Mouse (Mus musculus) heart, adult 8-10 months (tissue): ENCODE measurements at regions not wholly inside any gene's neighbourhood (a gene's known extent, or its start where the extent isn't known, plus 50 kb on each side); places are given as distances from the start of the nearest gene placed in this dataset.

Source experiments
- DNase-seq: peaks from one replicate; pipeline ENCODE4 v3.0.0; 2022; ENCODE audit warnings: low spot score

DNA sequence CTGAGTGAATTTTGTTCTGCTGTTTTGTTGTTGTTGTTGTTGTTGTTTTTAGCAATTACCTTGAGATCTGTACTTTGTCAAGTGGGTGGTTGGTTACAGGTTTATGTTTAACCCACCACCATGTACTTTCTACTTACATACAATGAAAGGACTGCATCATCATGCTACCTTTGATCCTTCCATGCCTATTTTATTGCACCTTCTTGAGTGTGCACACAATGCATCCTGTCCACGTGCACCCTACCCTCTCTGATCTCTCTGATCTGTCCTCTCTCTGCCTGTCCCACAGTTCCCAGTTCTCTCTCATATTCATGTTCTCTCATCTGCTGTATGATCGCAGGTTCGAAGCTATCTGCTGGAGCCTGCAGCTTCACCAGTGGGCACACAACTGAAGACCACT lies 59.9 kb upstream of the Gas1 start:
- no peak for DNase-seq

DNA sequence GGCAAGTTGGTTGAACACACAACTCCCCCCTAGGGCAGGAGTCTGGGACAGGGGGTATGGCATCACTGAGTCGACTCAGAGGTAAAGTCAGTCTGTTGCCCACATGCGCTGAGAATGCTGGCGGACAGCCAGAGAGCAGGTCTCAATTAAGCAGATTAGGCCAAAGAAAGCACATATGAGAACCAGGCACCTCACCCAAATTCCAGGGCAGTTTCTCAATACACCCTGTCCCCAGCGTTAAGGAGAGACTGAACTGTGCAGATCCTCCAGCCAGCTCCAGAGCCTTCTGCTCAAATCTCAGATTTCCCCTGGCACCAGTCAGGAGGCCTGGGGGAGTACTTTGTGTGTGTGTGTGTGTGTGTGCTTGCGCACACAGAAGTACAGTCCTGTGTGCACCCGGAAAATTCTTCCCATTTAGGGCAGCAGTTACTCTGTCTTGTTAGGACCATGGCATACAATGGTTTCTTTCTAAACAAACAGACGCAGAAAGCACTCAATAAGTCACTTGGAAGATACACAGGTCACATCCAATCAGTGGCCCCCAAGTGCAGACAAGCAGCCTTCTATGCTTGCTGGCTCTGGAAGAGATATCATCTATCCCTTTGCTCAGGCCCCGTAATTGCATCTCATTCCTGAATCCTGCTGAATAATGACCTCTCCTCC lies 65.4 kb upstream of the Gas1 start:
- DNase-seq = no peak

DNA sequence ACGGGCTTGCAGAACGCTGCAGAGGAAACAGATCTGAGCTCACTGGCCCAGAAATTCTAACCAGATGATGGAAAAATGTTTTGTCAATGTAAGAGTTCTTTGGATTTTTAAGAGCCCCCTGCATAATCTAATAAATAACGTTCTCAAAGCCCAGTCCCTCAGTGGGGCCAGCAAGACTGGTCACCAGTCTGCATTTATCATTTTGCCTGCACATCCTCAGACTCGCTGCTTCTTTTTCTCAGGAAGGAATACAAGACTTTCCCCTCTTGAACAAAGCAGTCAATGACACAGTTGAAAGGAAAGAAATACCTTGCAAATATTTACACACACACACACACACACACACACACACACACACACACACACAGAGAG lies 65.9 kb upstream of the Gas1 start:
- DNase-seq = no peak

DNA sequence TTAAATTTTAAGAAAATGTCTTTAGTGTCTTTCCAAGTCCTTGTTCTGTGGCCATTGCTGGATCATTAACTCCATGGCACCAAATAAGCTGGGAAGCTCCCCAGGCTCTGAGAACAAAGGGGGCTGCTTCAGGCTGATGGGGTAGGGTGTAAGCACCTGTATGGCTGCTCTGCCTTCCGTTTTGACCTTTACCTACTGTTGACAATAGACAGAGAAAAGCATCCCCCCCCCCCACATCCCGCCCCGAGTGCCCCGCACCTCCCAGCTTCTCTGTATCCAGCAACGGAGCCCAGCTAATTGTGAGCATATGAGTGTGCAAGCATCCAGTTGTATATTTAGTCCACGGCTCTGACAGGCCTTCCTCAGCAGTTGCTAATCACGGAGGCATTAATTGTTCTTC lies 78.0 kb upstream of the Gas1 start:
- DNase-seq = no peak

DNA sequence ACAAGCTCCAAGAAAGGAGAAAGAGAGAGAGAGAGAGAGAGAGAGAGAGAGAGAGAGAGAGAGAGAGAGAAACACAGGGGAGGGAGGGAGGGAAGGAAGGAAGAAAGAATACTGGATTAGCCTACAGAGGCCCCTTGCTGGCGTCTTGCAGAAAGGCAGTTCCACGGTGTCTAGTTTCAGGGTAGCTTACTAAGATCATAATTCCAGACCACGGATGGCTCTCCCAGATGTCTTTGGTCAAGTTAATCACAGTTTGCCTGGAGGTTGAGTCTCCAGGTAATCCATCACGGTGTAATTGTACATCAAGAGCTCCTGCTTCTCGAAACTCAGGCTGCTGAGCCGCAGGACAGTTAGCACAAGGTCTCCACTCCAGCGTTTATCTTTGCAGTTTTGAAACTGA lies 78.5 kb upstream of the Gas1 start:
- DNase-seq = no peak

DNA sequence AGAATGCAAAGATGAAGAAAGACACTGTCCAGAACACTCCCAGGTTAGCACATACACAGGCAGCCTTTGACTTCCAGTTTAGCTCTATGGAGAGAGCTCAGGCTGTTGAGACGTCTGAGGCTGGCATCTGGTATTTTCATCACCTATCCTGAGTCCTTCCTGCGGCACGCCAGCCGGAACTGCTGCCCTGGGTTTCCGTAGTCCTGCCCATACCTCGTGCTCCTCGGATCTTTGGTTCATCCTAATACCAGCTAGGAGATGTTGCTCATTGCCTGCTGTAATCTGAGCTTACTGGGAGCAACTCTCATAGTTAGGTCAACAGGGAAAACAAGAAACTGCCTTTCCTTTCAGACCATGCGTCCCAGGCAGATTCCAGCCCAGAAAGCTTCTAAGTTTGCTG lies 79.8 kb upstream of the Gas1 start:
- DNase-seq = no peak

DNA sequence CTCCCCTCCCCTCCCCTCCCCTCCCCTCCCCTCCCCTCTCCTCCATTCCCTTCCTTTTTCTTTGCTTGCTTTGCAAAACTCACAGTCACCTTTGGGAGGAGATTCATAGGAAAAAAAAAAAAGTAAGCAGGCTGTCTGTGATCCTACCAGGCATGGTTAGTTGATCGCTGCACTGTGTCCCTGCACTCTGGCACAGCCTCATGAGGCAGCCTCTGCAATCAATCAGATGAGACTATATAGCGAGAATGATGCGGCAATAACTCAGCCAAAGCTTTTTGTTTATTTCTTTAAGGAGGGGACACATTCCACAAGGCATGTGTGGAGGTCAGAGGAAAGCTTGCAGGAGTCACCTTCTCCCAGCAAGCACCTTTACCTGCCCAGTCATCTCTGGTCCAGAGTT lies 80.7 kb upstream of the Gas1 start:
- no peak for DNase-seq

DNA sequence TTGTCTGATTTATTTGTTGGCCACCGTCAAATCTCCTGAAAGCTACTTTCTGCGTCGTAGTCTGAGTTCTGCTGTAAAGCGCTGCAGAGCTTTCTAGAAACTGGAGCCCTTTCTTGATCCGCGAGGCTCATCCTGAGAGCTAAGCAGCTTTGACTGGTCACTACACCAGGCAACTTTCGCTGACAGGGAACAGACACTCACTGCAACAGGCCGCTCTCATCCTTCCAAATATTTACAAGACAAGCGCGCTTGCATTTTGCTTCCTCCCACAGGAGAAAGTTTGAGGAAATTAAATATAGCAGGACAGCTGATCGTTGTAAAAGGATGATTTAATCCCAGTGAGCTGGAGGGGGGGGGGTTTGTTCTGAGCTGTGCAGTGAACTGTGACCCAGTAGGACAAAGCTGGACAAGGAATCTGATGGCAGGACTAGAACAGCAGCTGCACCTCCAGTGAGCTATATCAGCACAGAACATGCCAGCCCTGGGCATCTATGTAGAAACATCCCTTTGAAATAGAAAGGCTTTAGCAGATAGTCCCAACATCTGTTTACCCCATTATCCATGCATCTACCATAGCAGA lies 85.4 kb upstream of the Gas1 start:
- no peak for DNase-seq

DNA sequence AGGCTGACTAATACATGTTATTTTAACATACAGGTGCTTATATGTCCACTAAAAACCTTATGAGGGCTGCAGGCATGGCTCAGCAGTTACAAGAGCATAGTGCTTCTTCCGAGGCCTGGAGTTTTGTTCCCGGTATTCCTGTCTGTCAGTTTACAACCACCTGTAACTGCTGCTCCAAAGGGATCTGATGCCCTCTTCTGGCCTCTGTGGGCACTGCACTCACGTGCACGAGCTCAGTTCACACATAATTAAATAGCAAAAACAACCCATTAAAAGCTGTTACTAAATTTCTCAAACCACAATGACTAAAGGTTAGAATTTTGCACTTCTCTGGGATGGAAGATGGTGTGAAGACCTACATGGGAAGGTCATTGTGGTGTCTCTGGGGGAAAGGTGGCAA lies 87.3 kb upstream of the Gas1 start:
- no peak for DNase-seq

DNA sequence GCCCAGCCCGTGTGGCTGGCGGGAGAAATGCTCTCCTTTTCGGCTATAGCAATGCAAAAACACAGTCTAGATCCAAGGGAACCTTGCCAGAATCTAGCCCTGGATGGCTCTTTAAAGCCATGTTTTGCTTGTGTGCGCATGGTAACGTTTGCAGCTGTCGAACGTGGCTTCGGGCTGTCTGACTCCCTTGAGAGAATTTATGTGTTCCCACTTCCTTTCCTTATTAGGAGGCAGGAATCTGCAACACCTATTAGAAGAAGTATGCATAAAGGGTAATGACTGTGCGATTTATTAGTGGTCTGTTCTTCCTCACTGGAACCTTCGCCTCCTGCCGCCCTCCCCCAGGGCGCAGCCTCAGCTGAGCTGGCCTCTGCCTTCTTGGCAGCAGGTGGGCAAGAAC lies 90.4 kb upstream of the Gas1 start:
- DNase-seq = peak; percentile 45

DNA sequence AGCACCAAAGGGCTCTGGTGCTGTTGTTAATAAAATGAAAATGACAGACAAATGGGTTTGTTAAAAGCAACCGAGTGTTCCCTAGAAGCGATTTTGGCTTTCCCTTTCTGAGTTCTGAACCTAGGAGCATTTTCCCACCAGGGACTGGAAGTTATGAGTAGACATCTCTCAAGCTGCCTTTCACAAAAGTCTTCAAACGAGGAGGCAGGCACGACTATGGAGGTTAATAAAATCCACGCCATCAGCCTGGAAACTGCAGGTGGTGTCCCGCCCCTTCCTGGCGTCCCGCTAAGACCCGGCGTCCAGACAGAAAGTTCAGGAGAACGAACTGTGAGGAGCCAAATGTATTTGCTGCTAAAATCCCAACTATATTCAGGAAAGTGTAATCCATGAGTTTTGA lies 91.1 kb upstream of the Gas1 start:
- no peak for DNase-seq

DNA sequence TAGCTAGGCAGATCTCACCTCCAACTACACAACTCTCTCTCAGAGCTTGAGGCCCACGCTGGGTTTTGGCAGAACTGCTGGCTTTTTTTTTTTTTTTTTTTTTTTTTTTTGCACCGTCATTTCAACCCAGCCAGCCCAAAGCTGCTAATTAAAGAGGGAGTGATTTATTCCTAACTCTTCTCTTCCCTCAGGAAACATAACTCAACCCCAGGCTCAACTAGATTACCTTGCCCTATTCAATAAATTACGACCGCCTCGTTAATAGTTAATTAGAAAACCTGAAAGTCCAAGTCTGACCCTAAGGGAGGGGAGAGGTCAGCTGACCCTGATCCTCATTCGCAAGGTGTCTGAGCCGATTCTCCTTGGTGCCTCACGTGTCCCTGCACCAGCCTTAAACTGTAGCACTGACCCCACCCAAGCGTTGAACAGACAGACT lies 92.3 kb upstream of the Gas1 start:
- no peak for DNase-seq

DNA sequence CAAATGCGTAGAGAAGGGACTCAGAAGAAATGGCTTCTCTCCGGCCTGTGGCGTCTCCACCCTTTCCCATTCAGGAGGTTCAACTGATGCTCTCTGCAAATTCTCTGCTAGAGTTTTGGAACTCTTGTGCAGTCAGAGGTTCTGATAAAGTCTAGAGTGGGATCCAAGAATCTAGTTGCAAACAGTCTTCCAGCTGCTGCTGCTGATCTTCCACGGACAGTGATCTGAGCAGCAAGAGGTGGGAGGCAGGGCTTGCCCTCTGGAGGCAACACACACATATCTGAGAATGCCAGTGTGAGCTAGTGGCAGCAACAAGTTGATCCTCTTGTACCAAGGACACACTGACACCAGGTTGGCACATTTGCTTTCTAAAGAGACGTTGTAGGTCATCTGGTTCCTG lies 93.4 kb upstream of the Gas1 start:
- no peak for DNase-seq

DNA sequence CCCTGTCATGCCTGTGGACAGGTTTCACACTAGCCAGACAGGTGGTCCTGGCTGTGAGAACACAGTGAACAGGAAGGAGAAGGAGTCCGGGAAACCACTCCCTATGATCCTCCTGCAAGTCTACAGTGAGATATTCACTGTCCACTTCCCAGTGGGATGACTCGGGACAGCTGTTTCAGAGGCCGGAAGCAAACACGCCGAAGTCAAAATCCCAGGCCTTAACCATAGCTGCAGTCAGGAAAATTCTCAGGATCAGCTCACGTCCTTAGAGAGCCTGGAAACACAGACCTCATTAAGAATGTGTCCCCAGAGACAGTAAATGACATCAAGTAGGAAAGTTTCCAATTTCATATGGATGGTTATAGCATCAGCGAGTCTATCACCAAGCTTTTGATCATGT lies 96.2 kb upstream of the Gas1 start:
- DNase-seq = no peak

DNA sequence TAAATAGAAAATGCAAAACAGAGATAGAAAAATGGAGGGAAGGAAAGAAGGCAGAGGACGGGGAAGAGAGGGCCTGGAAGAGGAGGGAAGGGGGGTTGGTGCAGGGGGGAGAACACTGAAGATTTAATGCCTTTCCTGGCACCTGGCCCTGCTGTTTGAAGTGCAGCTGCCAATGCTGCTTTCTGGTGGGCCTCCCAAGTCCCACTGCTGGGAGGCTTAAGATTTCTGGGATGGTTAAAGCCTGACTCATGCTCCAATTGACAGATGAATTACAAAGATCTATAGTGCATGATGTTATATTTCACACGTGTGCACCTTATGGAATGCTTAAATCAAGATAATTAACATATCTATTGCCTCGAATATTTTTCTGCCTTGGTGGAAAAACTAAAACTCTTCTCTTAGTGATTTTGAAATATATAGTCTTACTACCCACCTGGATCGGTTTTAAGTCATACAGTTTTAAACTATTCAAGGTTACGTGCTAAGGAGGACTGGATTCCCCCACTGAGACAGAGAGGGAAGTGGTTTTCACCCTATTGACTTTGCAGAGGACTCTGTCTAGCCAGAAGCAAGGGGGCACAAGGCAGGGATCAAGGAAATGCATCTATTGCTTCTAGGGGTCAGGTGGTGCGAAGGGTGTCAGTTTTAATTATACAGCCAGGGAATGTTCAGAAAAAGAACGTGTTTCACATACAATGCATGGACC lies 105.5 kb upstream of the Gas1 start:
- DNase-seq = no peak

DNA sequence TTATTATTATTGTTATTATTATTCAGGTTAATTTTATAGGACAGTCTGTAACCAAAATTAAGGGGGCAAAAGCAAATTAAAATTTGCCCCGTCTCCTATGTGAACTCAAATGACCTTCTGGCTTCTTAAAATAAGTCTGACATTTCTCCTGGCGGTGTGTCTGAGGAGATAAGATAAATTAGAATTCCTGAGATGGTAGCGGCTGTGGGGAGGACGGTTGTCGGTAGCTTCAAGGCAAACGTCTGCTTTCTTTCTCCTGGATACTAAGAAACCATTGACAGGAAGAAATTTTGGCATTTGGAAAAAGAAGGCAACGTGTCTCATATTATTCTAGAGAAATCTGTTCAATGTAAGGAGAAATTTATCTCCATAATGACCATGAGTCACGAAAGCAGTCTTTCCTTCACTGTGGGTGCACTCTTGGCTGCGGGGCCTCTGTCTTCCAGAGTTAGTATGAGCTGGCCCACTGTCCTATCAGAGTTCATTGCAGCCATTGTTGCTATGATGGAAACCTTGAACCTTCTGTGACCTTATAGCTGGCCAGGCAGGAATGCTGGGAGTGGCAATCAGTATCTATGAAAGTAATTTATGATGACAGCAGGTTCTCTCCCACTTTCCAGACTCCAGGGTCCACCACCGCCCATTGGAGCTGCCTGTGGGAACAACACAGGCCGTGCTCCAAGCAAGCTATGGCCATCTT lies 109.5 kb upstream of the Gas1 start:
- DNase-seq = no peak

DNA sequence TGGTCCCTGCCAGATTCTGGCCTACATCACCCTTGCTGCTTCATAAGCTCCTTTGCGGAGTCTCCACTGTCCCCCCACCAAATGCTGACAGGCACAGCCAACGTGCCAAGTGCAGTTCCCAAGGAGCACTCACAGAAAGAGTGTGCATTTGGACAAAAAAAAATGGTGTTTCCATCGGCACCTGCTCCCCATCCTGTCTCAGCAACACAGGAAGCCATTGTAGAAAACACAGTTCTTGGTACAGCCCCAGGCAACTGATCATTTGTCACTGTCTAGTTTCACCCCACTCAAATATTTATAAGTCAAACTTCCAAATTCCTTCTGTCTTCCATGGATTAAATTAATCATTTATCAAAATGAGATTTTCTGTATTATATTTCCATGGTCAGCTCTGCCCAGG lies 112.5 kb upstream of the Gas1 start:
- no peak for DNase-seq

DNA sequence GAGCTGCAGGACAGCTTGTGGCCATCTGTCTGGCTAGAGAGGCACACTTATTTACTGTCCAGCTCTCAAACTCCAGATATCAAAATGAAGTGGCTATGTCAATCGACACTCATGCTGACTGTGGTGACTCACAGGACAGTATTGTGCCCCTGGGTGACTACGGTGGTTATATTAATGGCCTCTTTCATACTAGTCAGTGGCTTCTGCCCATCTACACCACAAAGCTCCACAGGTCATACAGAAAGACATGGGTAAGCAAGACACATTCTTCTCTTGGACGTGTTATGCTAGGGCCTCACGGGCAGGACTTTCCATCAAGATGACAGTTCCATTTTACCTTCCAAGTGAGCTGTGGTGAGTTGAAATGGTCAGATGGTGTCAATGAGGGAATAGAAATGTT lies 113.7 kb upstream of the Gas1 start:
- no peak for DNase-seq

DNA sequence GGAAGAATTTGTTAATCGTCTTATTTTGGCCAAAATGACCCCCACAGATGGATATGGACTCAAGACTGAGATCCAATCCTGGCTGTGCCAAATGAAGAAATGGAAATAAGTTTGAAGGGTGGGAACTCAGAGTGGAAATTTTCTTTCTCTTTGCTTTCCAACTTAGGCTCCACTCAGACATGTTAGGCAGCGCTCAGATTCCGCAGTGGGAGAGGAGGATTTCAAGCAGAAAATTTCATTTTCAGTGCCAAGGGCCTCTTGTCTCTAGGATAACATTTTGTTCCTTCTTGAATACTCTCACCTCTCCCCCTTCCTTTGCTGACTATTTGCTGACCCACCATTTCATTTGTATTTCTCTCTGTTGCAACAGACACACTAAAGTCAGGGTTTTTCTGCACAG lies 114.2 kb upstream of the Gas1 start:
- peak; percentile 40 for DNase-seq

DNA sequence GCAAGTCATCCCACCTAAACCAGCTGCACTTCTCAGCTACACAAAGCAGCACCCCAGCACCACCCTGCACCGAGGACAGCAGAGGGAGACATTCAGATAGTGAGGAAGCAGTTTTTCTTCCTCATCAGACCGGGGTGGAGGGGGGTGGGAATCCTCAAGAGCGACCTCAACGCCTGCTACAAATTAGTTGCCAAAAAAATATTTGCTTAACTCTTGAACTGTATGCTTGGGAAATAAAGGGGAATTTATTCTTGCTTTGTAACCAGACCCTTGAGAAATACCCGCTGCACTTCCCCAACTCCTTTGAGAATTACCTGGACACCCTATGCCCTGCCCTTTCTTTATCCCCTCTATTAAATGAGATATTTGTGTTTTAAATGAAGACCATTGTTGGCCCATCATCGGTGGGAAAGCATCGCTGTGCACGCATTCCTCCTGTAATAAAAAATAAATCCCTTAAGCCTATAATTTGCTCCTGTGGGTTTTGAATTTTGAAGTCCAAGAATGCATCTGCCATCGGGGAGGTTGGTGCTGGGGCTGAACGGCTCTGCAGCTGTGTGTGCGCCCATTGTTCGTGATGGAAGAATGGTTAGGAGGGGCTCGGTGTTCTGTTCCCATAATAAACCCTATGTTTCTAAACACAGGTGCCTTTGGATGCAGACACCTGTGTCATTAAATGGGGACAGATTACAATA lies 119.2 kb upstream of the Gas1 start:
- DNase-seq = no peak

DNA sequence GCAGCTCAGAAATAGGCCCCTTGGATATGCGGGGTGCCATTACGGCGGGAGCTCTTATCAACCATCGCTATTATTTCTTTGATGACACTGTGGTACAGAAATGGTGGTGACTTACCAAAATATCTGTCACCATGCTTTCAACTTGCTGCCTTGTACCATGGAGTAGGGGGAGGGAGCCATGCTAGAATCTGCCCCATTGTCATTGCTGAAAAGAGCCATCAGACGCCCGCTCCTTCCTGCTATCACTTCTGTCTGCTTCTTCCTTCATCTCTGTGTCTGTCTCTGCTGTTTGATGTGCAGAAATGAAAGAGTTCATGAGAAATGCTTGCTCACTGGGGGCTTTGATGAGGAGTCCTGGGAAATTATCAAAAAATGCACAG lies 119.7 kb upstream of the Gas1 start:
- DNase-seq = no peak

DNA sequence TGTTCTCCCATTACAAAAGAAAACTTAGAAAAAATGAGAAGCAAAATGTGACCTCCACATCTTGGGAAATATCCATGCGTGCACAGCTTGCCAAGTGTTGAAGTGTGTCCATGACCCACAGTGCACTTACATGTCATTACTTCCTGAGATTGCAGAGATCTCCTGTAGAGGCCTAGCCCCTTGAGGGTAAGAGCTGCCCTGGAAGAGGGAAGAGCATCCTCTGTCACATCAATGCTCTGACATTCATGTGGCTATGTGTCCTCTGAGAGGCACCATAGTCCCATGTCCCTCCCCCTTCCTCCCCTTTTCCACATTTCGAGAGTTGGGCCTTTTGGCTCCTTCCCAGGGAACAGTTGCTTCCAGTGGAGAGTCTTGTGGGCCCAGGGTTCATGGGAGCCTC lies 121.4 kb upstream of the Gas1 start:
- peak; percentile 60 for DNase-seq
